In genomic region chr13:100552369-100553041, GRCm38 (mm10) we compare ENCODE assay signal across 7 mouse cellular contexts. TPM values are rescaled to one million over a fixed set of nuclear protein-coding genes. Genes with fewer than 3 reads are reported as not detected.
A peak's percentile ranks its signal among the peaks of the same experiment; 100 is the strongest.
DNase-seq lines count a peak whose midpoint lies in the region; ATAC-seq and TF ChIP-seq lines count a peak whose summit lies in the region.

Gene Ocln, minus strand, starts transcription at chr13:100552718.

- no peaks in the 10 kb centered on the region for H3K79me2 ChIP-seq in heart, adult 2 months (replicated peaks; ENCODE audit: control insufficient read depth, insufficient read depth, low read length)

- H3K4me3 ChIP-seq in heart, adult 2 months: peak within 1 kb of the TSS; percentile 46
- peak within 1 kb of the TSS; percentile 67 for H3K4me3 ChIP-seq in kidney, embryonic 14.5 days (ENCODE audit: low read length)
- peak within 1 kb of the TSS; percentile 67 for H3K4me3 ChIP-seq in liver, embryonic 11.5 days (ENCODE audit: low read depth, low read length)

- H3K4me1 ChIP-seq in heart, adult 2 months (ENCODE audit: control insufficient read depth, insufficient read depth, low read length): no peaks in the 10 kb centered on the region
- H3K4me1 ChIP-seq in kidney, embryonic 14.5 days (ENCODE audit: control insufficient read depth, insufficient read depth, low read length): 0 out of 2 replicates have a peak, but pooled peaks cover 3% of the 10 kb centered on the region
- 0 out of 2 replicates have a peak, but pooled peaks cover 5% of the 10 kb centered on the region for H3K4me1 ChIP-seq in liver, embryonic 11.5 days (replicated peaks; ENCODE audit: control insufficient read depth, insufficient read depth, low read length)

- no peak within 1 kb of the TSS for H3K27ac ChIP-seq in heart, adult 2 months
- H3K27ac ChIP-seq in kidney, embryonic 14.5 days (ENCODE audit: low read depth, low read length): peak within 1 kb of the TSS; percentile 73
- H3K27ac ChIP-seq in liver, embryonic 11.5 days (ENCODE audit: low read depth, low read length): no peak within 1 kb of the TSS

- peaks cover 21% of the 10 kb centered on the region for H3K27me3 ChIP-seq in heart, adult 2 months (ENCODE audit: control insufficient read depth, insufficient read depth, low read length)
- peaks cover 26% of the 10 kb centered on the region for H3K27me3 ChIP-seq in kidney, embryonic 14.5 days (ENCODE audit: control insufficient read depth, insufficient read depth, low read length)
- H3K27me3 ChIP-seq in liver, embryonic 11.5 days (replicated peaks; ENCODE audit: control insufficient read depth, insufficient read depth, low read length): peaks cover 44% of the 10 kb centered on the region

- peak within 1 kb of the TSS; percentile 70 for H3K9ac ChIP-seq in heart, adult 2 months (ENCODE audit: low read depth, low read length)
- peak within 1 kb of the TSS; percentile 78 for H3K9ac ChIP-seq in kidney, embryonic 14.5 days (ENCODE audit: low read depth, low read length)
- H3K9ac ChIP-seq in liver, embryonic 11.5 days (ENCODE audit: low read depth, low read length): peak within 1 kb of the TSS; percentile 57

- no peak for TF ChIP-seq CTCF in heart, adult 2 months (IDR thresholded peaks at IDR 0.05)

- H3K9me3 ChIP-seq in kidney, embryonic 14.5 days (ENCODE audit: control insufficient read depth, low read length): no peaks in the 10 kb centered on the region
- no peaks in the 10 kb centered on the region for H3K9me3 ChIP-seq in liver, embryonic 11.5 days (ENCODE audit: control insufficient read depth, low read length)

- peak; percentile 85 for DNase-seq in adrenal gland, adult 2 months
- peak; percentile 86 to 87 for DNase-seq in cerebellum, postnatal 14 days
- DNase-seq in heart, adult 2 months: peak; percentile 23 to 24
- peak; percentile 72 for DNase-seq in liver, embryonic 11.5 days (ENCODE audit: low spot score)
- DNase-seq in neural tube, embryonic 10.5 days (ENCODE audit: extremely low spot score, low spot score): peak; percentile 56
- DNase-seq in urinary bladder, postnatal 14 days (ENCODE audit: low spot score): peak; percentile 79

- peak; percentile 86 for ATAC-seq in kidney, embryonic 14.5 days (ENCODE audit: low FRiP score, low TSS enrichment)
- ATAC-seq in liver, embryonic 11.5 days (replicated peaks; ENCODE audit: low FRiP score): peak; percentile 60

- TF ChIP-seq EP300 in heart, adult 2 months (IDR thresholded peaks at IDR 0.05; ENCODE audit: insufficient read depth, low read depth, low read length): no peak

- intact Hi-C loops in heart, adult 2 months (cut with DNase I): no loop called here

- H3K4me2 ChIP-seq in kidney, embryonic 14.5 days (replicated peaks; ENCODE audit: low read depth, low read length): peak within 1 kb of the TSS; percentile 84
- H3K4me2 ChIP-seq in liver, embryonic 11.5 days: peak within 1 kb of the TSS; percentile 92

- no peaks in the 10 kb centered on the region for H3K36me3 ChIP-seq in heart, adult 2 months (ENCODE audit: control insufficient read depth, insufficient read depth, low read length)
- no peaks in the 10 kb centered on the region for H3K36me3 ChIP-seq in kidney, embryonic 14.5 days (ENCODE audit: control insufficient read depth, insufficient read depth, low read length)
- H3K36me3 ChIP-seq in liver, embryonic 11.5 days (ENCODE audit: control insufficient read depth, insufficient read depth, low read length): no peaks in the 10 kb centered on the region

- WGBS in heart, adult 2 months: under 1% methylated on average over 45 of the region's 45 CpGs
- under 1% methylated on average over 42 of the region's 45 CpGs for WGBS in kidney, embryonic 14.5 days
- WGBS in liver, embryonic 11.5 days: under 1% methylated on average over 45 of the region's 45 CpGs

- no peak for TF ChIP-seq POLR2A in heart, adult 2 months (IDR thresholded peaks at IDR 0.05; ENCODE audit: insufficient read depth, low read depth, low read length)

RNA-seq across cellular contexts. Expression of gene Ocln, which starts in this region (rescaled TPM):
- total RNA-seq in adrenal gland, adult 2 months (2021): 10 to 100 TPM in 1 of 2 experiments, 1 to 10 TPM in 1; 5.7 to 23.9 TPM
- polyA plus RNA-seq in adrenal gland, adult 2 months (2012; rRNA removed): 0.32 and 0.49 TPM in 2 replicates
- total RNA-seq in heart, adult 2 months (2021): under 1 TPM; 0.43 to 0.76 TPM
- 0.37 and 0.82 TPM in 2 replicates for polyA plus RNA-seq in heart, adult 2 months (2012; rRNA removed)
- 15.8 and 32.7 TPM in 2 replicates for polyA plus RNA-seq in kidney, embryonic 14.5 days (2014; fragmentation: Nextera tagmentation; extraction: Ambion mirVana)
- polyA plus RNA-seq in liver, embryonic 11.5 days (2014; fragmentation: Nextera tagmentation; extraction: Ambion mirVana): 8.5 and 9.4 TPM in 2 replicates

Comparison
In these comparisons a context has a peak if more than half of its experiments do, and no peak if none do; other contexts are left out.
1. Peak in DNase-seq, H3K4me3 ChIP-seq and H3K9ac ChIP-seq in heart, adult 2 months; RNA of the gene not detected or under 1 TPM.
2. DNase-seq: peak in every context shown above with its lines; median percentile 86 in cerebellum, postnatal 14 days; 85 in adrenal gland, adult 2 months; 79 in urinary bladder, postnatal 14 days; 72 in liver, embryonic 11.5 days; 56 in neural tube, embryonic 10.5 days; 24 in heart, adult 2 months.